Mouse (Mus musculus): ENCODE measurements around the gene Eva1a. TPM values are rescaled to one million over a fixed set of nuclear protein-coding genes. Genes with fewer than 3 reads are reported as not detected.

Eva1a gene
- total RNA-seq (2022): 10 to 100 TPM; 10.2 to 13.8 (median 13.0) TPM

- DNase-seq (ENCODE audit: low spot score in 2 of 2): no peak
These were observed at the start of gene Eva1a for GRCm38 (mm10) chr6:82040834-82041487. Eva1a (plus strand) TSS chr6:82041043.

DNA sequence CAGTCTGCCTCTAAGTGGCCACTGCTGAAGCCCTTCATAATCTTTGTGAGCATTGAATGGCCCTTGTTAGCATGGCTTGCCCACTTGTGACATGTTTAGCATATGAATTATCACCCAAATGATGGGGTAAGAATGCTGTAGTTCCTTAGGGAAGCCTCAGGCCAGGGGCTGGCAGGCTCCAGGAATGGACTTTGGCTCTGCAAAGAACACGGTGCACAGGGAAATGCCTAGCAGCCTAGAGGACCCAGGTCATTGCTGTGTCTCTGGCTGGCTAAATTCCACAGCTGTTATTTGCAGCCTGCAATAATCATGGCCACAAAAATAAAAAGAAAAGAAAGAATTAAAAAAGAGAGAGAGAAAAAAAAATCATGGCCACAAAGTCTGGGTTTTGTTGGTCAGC lies 28.5 kb upstream of the Eva1a start:
- DNase-seq (ENCODE audit: low spot score in 2 of 2): no peak

GRCm38 (mm10) chr6:82021074-82021473 lies 19.8 kb upstream of the Eva1a start:
- DNase-seq (ENCODE audit: low spot score in 2 of 2): no peak

DNA sequence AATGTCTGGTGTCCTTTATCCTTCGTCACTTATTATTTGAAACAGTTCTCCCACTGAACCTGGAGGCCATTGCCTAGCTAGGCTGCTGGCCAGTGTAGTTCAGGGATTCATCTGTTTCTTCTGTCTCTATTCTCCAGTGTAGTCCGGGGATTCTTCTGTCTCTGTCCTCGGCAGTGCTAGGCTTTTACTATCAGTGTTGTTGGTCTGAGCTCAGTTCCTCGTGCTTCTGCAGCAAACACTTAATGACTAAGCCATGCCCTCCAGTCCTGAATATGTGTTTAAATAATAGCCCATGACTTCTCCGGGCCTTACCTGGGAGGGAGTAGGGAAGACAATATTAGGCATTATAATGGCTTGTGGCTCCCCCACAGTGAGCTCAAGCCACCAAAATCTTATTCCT lies 19.3 kb upstream of the Eva1a start:
- no peak for DNase-seq (ENCODE audit: low spot score in 2 of 2)

DNA sequence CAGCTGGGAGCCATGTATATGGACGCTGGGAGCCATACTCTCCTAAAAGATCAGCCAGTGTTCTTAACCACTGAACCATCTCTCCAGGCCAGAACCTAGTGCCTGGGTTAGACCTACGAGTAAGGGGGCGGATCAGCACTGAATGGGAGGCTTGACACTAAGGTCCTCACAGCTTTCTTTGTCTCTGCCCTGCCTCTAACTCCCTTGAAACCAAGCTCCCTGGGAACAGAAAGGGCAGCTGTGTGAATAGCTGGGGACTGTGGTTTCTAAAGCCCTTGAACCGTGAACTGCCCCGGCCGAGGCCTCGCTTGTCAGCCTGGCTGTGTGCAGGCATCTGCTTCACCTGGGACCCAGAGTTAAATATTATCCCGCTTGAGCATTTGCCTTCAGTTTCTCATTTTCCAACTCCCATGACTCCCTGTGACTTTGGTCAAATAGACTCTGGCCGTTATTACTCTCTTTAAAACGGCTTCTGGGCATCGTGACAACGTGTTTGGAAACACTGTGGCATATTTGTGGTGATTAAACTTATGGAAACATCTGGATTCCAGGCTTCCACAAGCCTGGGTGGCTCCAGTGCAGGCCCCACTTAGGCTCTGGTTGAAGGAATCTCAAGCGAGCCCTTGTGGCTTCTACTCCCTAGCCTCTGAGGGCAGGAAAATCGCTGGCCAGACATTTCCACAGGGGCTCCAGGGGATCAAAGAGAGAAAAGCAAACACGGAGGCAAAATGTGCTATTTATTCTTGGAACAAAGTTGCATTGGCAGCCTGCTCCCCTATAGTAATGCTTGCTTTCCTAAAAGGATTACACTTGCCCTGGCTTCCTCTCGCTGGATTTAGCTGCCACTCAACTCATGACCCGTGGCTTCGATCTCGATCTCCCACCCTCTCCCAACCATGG lies 11.0 kb upstream of the Eva1a start:
- DNase-seq (ENCODE audit: low spot score in 2 of 2): no peak

- no peak for DNase-seq (ENCODE audit: low spot score in 2 of 2)
These were observed 10.3 kb upstream of the Eva1a start for GRCm38 (mm10) chr6:82030511-82030884.

GRCm38 (mm10) chr6:82037211-82037610 lies 3.6 kb upstream of the Eva1a start:
- DNase-seq (ENCODE audit: low spot score in 2 of 2): no peak

- DNase-seq (ENCODE audit: low spot score in 2 of 2): no peak
These were observed 1.6 kb upstream of the Eva1a start for GRCm38 (mm10) chr6:82039193-82039592.

DNA sequence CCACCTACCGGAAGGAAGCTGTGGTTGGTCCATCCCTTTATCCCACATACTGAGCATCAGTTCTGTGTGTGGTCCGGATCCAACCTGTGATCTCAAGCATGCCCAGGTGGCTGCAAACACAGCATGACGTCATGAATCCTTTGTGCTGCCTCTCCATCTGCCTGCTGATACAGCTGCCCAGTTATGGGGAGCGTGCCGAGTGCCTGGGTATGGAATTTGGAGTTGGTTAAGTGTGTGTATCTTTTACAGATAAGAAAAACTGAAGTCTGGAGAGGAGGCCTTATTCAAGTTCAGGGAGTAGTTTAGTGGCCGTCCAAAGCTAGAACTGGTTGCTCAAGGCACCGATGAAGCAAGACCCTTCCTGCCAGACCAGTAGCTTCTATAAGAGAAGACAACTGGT lies 875 bp upstream of the Eva1a start:
- DNase-seq (ENCODE audit: low spot score in 2 of 2): no peak

DNA sequence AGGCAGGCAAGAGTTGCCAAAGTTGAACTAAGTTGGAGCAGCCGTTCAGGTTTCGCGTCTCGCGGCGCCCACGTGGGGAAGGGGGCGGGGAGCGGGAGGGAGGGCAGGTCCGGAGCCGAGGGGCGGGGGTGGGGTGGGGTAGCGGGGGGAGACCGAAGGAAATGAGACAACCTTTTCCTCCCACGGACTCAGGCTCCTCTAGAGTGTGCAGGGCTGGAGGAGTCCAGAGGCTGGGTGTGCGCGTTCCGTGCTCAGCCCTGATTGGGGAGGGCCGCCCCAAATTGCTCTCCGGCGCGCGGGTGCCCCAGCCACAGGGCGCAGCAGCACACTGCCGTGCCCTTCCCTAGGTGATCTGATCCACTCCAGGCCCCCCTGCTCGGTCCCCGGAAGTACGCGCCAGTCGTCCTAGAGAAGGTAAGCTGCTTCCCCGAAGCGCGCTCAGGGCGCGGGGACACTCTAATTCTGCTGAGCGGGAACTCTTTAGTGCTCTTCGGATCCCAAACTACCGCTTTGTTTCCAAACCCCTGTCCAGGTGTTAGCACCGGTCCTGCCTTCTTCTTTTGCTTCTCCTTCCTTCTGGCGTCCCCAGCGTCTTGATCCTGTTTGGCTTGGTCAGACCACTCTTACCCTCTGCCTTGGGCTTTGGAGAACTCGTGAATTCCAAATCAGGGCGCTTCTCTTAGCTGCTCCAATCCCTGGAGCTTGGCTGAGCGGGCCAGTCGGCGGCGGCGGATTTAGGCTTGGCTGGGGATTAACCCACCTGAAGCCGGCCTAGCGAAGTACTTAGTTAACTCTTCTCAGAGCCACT lies 849 bp downstream of the Eva1a start:
- DNase-seq (ENCODE audit: low spot score in 2 of 2): no peak

DNA sequence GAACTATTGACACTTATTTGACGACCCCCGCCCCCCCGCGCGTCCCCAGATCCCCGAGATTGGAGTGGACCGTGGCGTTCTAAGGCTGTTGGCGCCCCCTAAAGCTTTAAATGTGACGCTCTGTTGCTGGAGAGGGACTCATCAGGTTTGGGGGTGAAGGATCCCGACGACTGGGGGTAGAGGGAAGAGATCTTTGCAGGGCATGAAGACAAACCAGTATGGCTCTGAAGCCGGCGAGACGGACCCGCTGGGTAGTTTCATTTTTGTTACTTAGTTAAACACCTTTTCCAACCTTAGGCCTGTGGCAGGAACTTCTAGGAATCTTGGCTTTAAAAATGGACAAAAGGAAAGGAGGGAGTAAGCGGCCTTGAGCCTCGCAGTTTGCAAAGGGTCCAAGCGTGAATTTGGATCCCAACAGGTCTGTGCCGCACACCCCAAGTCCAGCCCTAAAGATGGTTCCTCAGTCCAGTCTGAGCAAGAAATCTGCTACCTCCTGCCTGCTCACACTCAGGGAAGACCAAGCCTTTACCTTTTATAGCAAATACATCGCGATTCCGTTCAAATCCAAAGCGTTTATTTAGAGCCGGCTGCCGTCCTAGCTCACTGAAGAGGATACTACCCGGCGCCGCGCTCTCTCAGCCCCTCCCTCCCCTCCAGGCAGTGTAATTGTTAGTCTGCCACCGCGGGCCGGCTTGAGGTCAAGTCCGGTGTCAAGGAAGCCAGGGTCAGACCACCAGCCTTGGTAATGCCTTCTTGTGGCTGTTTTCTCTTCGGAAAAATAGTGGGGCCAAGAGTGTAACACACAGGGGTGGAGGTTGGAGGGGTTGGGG lies 1.7 kb downstream of the Eva1a start:
- DNase-seq (ENCODE audit: low spot score in 2 of 2): no peak

DNA sequence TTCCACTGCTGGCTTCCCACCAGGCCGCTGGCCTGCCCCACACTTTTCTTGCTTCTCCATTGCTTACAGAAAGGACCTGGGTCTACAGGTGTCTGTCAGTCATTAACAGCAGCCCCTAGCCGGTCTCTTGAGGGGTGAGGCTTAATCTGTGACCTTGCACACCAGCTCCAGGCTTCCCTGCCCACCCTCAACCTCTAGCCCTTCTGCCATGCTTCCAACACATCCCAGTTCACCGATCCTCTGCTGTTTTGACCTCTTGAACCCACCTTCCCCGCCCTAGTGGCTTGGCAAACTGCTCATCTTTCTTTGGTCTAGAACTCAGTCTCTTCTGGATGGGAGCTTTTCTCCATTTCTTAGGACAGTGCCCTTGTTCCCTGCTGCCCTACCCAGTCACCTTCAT lies 2.8 kb downstream of the Eva1a start:
- DNase-seq (ENCODE audit: low spot score in 2 of 2): no peak

- DNase-seq (ENCODE audit: low spot score in 2 of 2): no peak
These were observed 3.7 kb downstream of the Eva1a start for GRCm38 (mm10) chr6:82044509-82044908.

- DNase-seq (ENCODE audit: low spot score in 2 of 2): no peak
These were observed 7.1 kb downstream of the Eva1a start for GRCm38 (mm10) chr6:82047977-82048376.

- DNase-seq (ENCODE audit: low spot score in 2 of 2): no peak
These were observed 9.4 kb downstream of the Eva1a start for GRCm38 (mm10) chr6:82050201-82050600.

GRCm38 (mm10) chr6:82051569-82051968 lies 10.7 kb downstream of the Eva1a start:
- DNase-seq (ENCODE audit: low spot score in 2 of 2): no peak

DNA sequence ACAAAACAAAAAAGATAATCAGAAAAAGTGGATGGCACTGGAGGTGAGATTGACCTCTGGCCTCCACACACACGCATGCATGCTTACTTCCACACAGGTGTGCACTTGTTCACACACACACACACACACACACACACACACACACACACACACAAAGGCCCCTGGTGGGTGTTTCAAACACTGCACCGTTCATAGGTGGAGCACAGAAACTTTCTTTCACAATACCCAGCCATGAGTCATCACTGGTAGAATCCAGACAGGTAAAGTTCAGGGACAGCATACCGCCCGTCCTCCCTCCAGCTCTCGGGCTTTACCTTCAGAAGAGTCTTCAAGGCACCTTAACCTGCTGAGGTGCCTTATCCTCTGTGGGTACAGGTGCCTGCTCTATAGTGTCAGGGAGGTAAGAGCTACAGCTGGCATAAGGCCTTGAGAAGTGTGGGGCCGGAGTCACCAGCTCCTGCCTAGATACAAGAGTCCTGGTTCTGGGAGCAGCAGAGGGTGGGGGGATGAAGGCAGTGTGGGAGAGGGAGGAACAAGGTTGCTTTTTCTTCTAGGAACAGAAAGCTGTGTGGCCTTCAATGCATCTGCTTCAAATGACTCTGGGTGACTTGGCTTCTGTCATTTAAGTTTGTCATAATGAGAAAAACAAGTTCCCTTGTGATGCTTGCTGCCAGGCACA lies 11.3 kb downstream of the Eva1a start:
- no peak for DNase-seq (ENCODE audit: low spot score in 2 of 2)

GRCm38 (mm10) chr6:82052726-82053118 lies 11.9 kb downstream of the Eva1a start:
- no peak for DNase-seq (ENCODE audit: low spot score in 2 of 2)

DNA sequence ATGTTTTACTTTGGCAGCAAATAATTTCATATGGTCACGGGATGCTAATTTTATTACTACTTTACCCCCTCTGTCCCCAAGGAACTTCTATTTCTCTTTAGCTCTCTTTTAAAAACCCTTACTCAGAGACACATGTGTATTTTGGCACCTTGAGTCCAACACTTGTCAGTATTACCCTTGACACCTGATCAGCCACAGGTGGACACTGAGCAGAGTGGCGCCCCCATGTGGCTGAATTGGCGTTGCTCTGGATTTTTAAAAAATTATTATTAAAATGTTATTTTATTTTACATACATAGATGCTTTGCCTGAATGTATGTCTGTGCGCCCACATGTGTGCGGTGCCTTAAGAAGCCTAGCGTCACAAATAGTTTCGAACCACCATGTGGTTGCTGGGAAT lies 14.0 kb downstream of the Eva1a start:
- DNase-seq (ENCODE audit: low spot score in 2 of 2): no peak

- no peak for DNase-seq (ENCODE audit: low spot score in 2 of 2)
These were observed 19.1 kb downstream of the Eva1a start for GRCm38 (mm10) chr6:82059896-82060295.

- DNase-seq (ENCODE audit: low spot score in 2 of 2): no peak
These were observed 24.4 kb downstream of the Eva1a start for GRCm38 (mm10) chr6:82065230-82065629.
